Mouse (Mus musculus) MEL (cell line): ENCODE measurements at regions not wholly inside any gene's neighbourhood (a gene's known extent, or its start where the extent isn't known, plus 50 kb on each side); places are given as distances from the start of the nearest gene placed in this dataset.

Source experiments
- DNase-seq: peaks from one replicate; pipeline ENCODE4 v3.0.0; 2011; ENCODE audit warnings: low read depth, low spot score
- H3K27ac ChIP-seq: 2 replicates; pipeline ENCODE4 v1.5.1; 2012; ENCODE audit warnings: low read depth, mild to moderate bottlenecking, control low read depth, low read length, moderate library complexity; ENCODE audit not compliant: control insufficient read depth
- H3K27me3 ChIP-seq, 2 experiments: fragments of 150-350 bp in 1 of 2; sonication (generic) in 1 of 2; 2 replicates each; pipeline ENCODE4 v1.6.1; 2012; ENCODE audit warnings: low read length in 2 of 2, mild to moderate bottlenecking in 2 of 2, improper control_type of control experiment in 1 of 2, moderate library complexity in 1 of 2; ENCODE audit not compliant: insufficient read depth in 2 of 2, control insufficient read depth in 1 of 2
- H3K36me3 ChIP-seq, 2 experiments: 2 replicates each; pipeline ENCODE4 v1.6.1; 2012 to 2014; ENCODE audit warnings: low read length in 2 of 2, improper control_type of control experiment in 1 of 2, inconsistent platforms in 1 of 2, mild to moderate bottlenecking in 1 of 2; ENCODE audit not compliant: insufficient read depth in 2 of 2, control insufficient read depth in 1 of 2
- H3K4me1 ChIP-seq, 2 experiments: fragments of 150-350 bp in 1 of 2; sonication (generic) in 1 of 2; 2 replicates each; pipeline ENCODE4 v1.6.1; 2012; ENCODE audit warnings: low read length in 2 of 2, improper control_type of control experiment in 1 of 2, mild to moderate bottlenecking in 1 of 2; ENCODE audit not compliant: insufficient read depth in 2 of 2, control insufficient read depth in 1 of 2
- H3K4me3 ChIP-seq, 2 experiments: fragments of 150-350 bp in 1 of 2; sonication (generic) in 1 of 2; 2 replicates each; pipeline ENCODE4 v1.5.1; 2012; ENCODE audit warnings: low read depth in 2 of 2, low read length in 2 of 2, mild to moderate bottlenecking in 2 of 2, moderate library complexity in 2 of 2, control low read depth in 1 of 2, improper control_type of control experiment in 1 of 2; ENCODE audit not compliant: control insufficient read depth in 1 of 2, insufficient read depth in 1 of 2
- H3K79me2 ChIP-seq: 2 replicates; pipeline ENCODE4 v1.6.1; 2012; ENCODE audit warnings: mild to moderate bottlenecking, low read length, moderate library complexity; ENCODE audit not compliant: control insufficient read depth, poor library complexity, insufficient read depth
- H3K9ac ChIP-seq: 2 replicates; pipeline ENCODE4 v1.6.1; 2012; ENCODE audit warnings: low read depth, mild to moderate bottlenecking, control low read depth, low read length, moderate library complexity; ENCODE audit not compliant: control insufficient read depth, poor library complexity, severe bottlenecking
- H3K9me3 ChIP-seq: fragments of 150-350 bp; sonication (generic); replicated peaks from 2 replicates; pipeline ENCODE4 v1.6.1; 2012; ENCODE audit warnings: mild to moderate bottlenecking, low read length, improper control_type of control experiment, moderate library complexity; ENCODE audit not compliant: insufficient read depth
- CTCF ChIP-seq, 3 experiments: IDR thresholded peaks in 2 of 3; conservative IDR thresholded peaks in 1 of 3; 2 replicates each; pipeline ENCODE4 v1.5.1; 2011 to 2012; ENCODE audit warnings: low read length in 3 of 3, low read depth in 2 of 3, mild to moderate bottlenecking in 2 of 3, improper control_type of control experiment in 1 of 3, inconsistent platforms in 1 of 3, mixed read lengths in 1 of 3, moderate library complexity in 1 of 3; ENCODE audit not compliant: control insufficient read depth in 1 of 3, insufficient read depth in 1 of 3, poor library complexity in 1 of 3, severe bottlenecking in 1 of 3
- E2F4 ChIP-seq: IDR thresholded peaks from 2 replicates; pipeline ENCODE4 v1.6.1; 2011; ENCODE audit warnings: low read depth, low read length, improper control_type of control experiment, borderline replicate concordance
- GATA1 ChIP-seq: IDR thresholded peaks from 2 replicates; pipeline ENCODE4 v1.6.1; 2011; ENCODE audit warnings: low read depth, low read length, improper control_type of control experiment
- HCFC1 ChIP-seq: IDR thresholded peaks from 2 replicates; pipeline ENCODE4 v1.6.1; 2012; ENCODE audit warnings: low read depth, mild to moderate bottlenecking, inconsistent platforms, low read length, improper control_type of control experiment, moderate library complexity
- KAT2A ChIP-seq: conservative IDR thresholded peaks from 2 replicates; pipeline ENCODE4 v1.6.1; 2012; ENCODE audit warnings: low read depth, low read length, improper control_type of control experiment, inconsistent platforms
- MAZ ChIP-seq: IDR thresholded peaks from 2 replicates; pipeline ENCODE4 v1.6.1; 2012; ENCODE audit warnings: low read depth, mild to moderate bottlenecking, inconsistent platforms, low read length, improper control_type of control experiment
- MXI1 ChIP-seq: IDR thresholded peaks from 2 replicates; pipeline ENCODE4 v1.6.1; 2011; ENCODE audit warnings: mild to moderate bottlenecking, low read depth, low read length, improper control_type of control experiment
- MYC ChIP-seq: IDR thresholded peaks from 2 replicates; pipeline ENCODE4 v1.6.1; 2011; ENCODE audit warnings: low read depth, mild to moderate bottlenecking, low read length, improper control_type of control experiment, moderate library complexity
- POLR2AphosphoS2 ChIP-seq: IDR thresholded peaks from 2 replicates; pipeline ENCODE4 v1.6.1; 2011; ENCODE audit warnings: low read length, improper control_type of control experiment
- RAD21 ChIP-seq: IDR thresholded peaks from 2 replicates; pipeline ENCODE4 v1.6.1; 2011; ENCODE audit warnings: mild to moderate bottlenecking, low read depth, low read length, improper control_type of control experiment
- SMC3 ChIP-seq: IDR thresholded peaks from 2 replicates; pipeline ENCODE4 v1.6.1; 2011; ENCODE audit warnings: low read depth, low read length, improper control_type of control experiment
- TAL1 ChIP-seq: IDR thresholded peaks from 2 replicates; pipeline ENCODE4 v1.6.1; 2012; ENCODE audit warnings: mild to moderate bottlenecking, inconsistent platforms, low read length, moderate library complexity, mixed read lengths
- TBP ChIP-seq: IDR thresholded peaks from 2 replicates; pipeline ENCODE4 v1.8.0; 2011; ENCODE audit warnings: low read depth, low read length, improper control_type of control experiment
- TCF12 ChIP-seq: IDR thresholded peaks from 2 replicates; pipeline ENCODE4 v1.6.1; 2014; ENCODE audit warnings: low read depth, mild to moderate bottlenecking, inconsistent platforms, low read length, improper control_type of control experiment, moderate library complexity
- UBTF ChIP-seq: IDR thresholded peaks from 2 replicates; pipeline ENCODE4 v1.6.1; 2012; ENCODE audit warnings: low read depth, mild to moderate bottlenecking, inconsistent platforms, low read length, improper control_type of control experiment, moderate library complexity, borderline replicate concordance; ENCODE audit not compliant: insufficient read depth
- ZNF384 ChIP-seq: IDR thresholded peaks from 2 replicates; pipeline ENCODE4 v1.6.1; 2012; ENCODE audit warnings: low read depth, mild to moderate bottlenecking, inconsistent platforms, low read length, improper control_type of control experiment

- no peak for TF ChIP-seq MAZ
- no peak for TF ChIP-seq E2F4
- TF ChIP-seq KAT2A, result no peak
- no peak for TF ChIP-seq GATA1
- no peak for TF ChIP-seq UBTF
- no peak for TF ChIP-seq SMC3
- no peak for TF ChIP-seq ZNF384
- no peak for TF ChIP-seq HCFC1
- TF ChIP-seq TCF12, result no peak
- TF ChIP-seq TAL1, result no peak
- no peak for TF ChIP-seq CTCF (IDR thresholded peaks at IDR 0.05 in 2 of 3, conservative IDR thresholded peaks at IDR 0.05 in 1 of 3; ENCODE audit: control insufficient read depth in 1 of 3, insufficient read depth in 1 of 3, low read depth in 2 of 3, low read length in 3 of 3, poor library complexity in 1 of 3, severe bottlenecking in 1 of 3)
- TF ChIP-seq TBP, result no peak
- no peak for TF ChIP-seq RAD21
- TF ChIP-seq MXI1, result no peak
- TF ChIP-seq, all 39 proteins: peak for 0
- H3K27me3 ChIP-seq, result no peaks in the 10 kb centered on the region
- no peak overlapping the region for H3K4me3 ChIP-seq
- H3K9me3 ChIP-seq, result no peaks in the 10 kb centered on the region
- no peak for DNase-seq
- no peaks in the 10 kb centered on the region for H3K79me2 ChIP-seq
- H3K4me1 ChIP-seq, result no peaks in the 10 kb centered on the region
- H3K27ac ChIP-seq, result no peak overlapping the region
- no peaks in the 10 kb centered on the region for H3K36me3 ChIP-seq
- H3K9ac ChIP-seq, result no peak overlapping the region
These were observed 188.0 kb upstream of the Daam1 start for GRCm38 (mm10) chr12:71642797-71643337.

DNA sequence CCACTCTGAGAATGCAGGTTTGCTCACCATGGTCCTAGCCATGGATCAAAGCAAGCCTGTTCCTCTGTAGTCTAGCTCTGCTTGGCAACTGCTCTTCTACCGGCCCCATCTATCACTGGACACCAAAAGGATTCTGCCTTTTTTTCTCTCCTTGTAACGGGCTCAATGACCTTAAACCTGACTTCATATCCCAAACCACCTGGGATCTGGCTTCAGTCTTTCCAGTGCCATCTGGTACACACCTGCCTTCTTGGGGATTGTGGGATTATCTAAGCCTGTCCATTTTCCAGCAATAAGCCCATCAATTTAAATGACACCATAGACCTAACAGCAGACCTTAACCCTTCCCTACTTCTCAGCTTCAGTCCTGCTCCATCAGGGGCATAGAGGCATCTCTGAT, 179.6 kb upstream of the Daam1 start:
- Histone ChIP-seq H3K9ac (no peak overlapping the region), H3K4me1 (no peaks in the 10 kb centered on the region)
- TF ChIP-seq MYC (no peak), POLR2AphosphoS2 (no peak), CTCF (IDR thresholded peaks at IDR 0.05 in 2 of 3, conservative IDR thresholded peaks at IDR 0.05 in 1 of 3; ENCODE audit: control insufficient read depth in 1 of 3, insufficient read depth in 1 of 3, low read depth in 2 of 3, low read length in 3 of 3, poor library complexity in 1 of 3, severe bottlenecking in 1 of 3) (no peak)
- TF ChIP-seq, all 39 proteins: peak for 0
- Histone ChIP-seq H3K27ac (no peak overlapping the region), H3K9me3 (no peaks in the 10 kb centered on the region), H3K27me3 (no peaks in the 10 kb centered on the region), H3K36me3 (no peaks in the 10 kb centered on the region), H3K4me3 (no peak overlapping the region), H3K79me2 (no peaks in the 10 kb centered on the region)
- no peak for DNase-seq
